Mouse (Mus musculus) ES-E14 (cell line): ENCODE data around the gene Pomp. TPM values are rescaled to one million over a fixed set of nuclear protein-coding genes. Genes with fewer than 3 reads are reported as not detected.

Experiments
- DNase-seq: peaks from one replicate; pipeline ENCODE4 v3.0.0-alpha.2; 2013; ENCODE audit warnings: low read depth, low spot score
- H3K27ac ChIP-seq: 2 replicates; pipeline ENCODE4 v1.5.1; 2012; ENCODE audit warnings: low read depth, mild to moderate bottlenecking, low read length, moderate library complexity, mixed read lengths; ENCODE audit not compliant: poor library complexity, insufficient read depth, severe bottlenecking
- H3K36me3 ChIP-seq: 2 replicates; pipeline ENCODE4 v1.6.1; 2012; ENCODE audit warnings: mild to moderate bottlenecking, low read length, moderate library complexity, mixed read lengths; ENCODE audit not compliant: control insufficient read depth, poor library complexity, insufficient read depth, severe bottlenecking
- H3K4me1 ChIP-seq, 2 experiments: fragments of 150-350 bp in 1 of 2; sonication (generic) in 1 of 2; 2 replicates each; pipeline ENCODE4 v1.6.1; 2012; ENCODE audit warnings: low read length in 2 of 2, mild to moderate bottlenecking in 1 of 2, mixed read lengths in 1 of 2; ENCODE audit not compliant: control insufficient read depth in 2 of 2, insufficient read depth in 2 of 2, poor library complexity in 1 of 2
- H3K4me3 ChIP-seq, 2 experiments: fragments of 150-350 bp in 1 of 2; sonication (generic) in 1 of 2; 2 replicates each; pipeline ENCODE4 v1.5.1; 2012; ENCODE audit warnings: low read length in 2 of 2, low read depth in 1 of 2, mild to moderate bottlenecking in 1 of 2, mixed read lengths in 1 of 2; ENCODE audit not compliant: insufficient read depth in 1 of 2, poor library complexity in 1 of 2, severe bottlenecking in 1 of 2
- H3K9ac ChIP-seq: 2 replicates; pipeline ENCODE4 v1.6.1; 2012; ENCODE audit warnings: low read depth, mild to moderate bottlenecking, low read length, mixed read lengths; ENCODE audit not compliant: poor library complexity, insufficient read depth, severe bottlenecking
- H3K9me3 ChIP-seq: fragments of 150-350 bp; sonication (generic); 2 replicates; pipeline ENCODE4 v1.6.1; 2012; ENCODE audit warnings: low read depth, mild to moderate bottlenecking, low read length; ENCODE audit not compliant: control insufficient read depth, insufficient read depth
- CHD2 ChIP-seq: IDR thresholded peaks from 2 replicates; pipeline ENCODE4 v1.6.1; 2014; ENCODE audit warnings: mild to moderate bottlenecking, low read depth, low read length, inconsistent platforms
- HCFC1 ChIP-seq: IDR thresholded peaks from 2 replicates; pipeline ENCODE4 v1.6.1; 2012; ENCODE audit warnings: low read length, inconsistent platforms, borderline replicate concordance; ENCODE audit not compliant: insufficient read depth
- MAFK ChIP-seq: IDR thresholded peaks from 2 replicates; pipeline ENCODE4 v1.6.1; 2014; ENCODE audit warnings: mild to moderate bottlenecking, low read depth, low read length, inconsistent platforms; ENCODE audit not compliant: insufficient read depth
- ZC3H11A ChIP-seq: IDR thresholded peaks from 2 replicates; pipeline ENCODE4 v1.6.1; 2012; ENCODE audit warnings: low read depth, mild to moderate bottlenecking, inconsistent platforms, low read length, borderline replicate concordance
- ZNF384 ChIP-seq: IDR thresholded peaks from 2 replicates; pipeline ENCODE4 v1.6.1; 2012; ENCODE audit warnings: low read depth, low read length, inconsistent platforms
- in situ Hi-C, 2 experiments: fragments of 600-800 bp; cut with MboI; formaldehyde crosslinking; loops; one replicate each; pipeline ENCODE4 v1.15.1; 2025; ENCODE audit warnings: low sequenced_read_pairs in 2 of 2, inconsistent platforms in 1 of 2; ENCODE audit not compliant: unreplicated experiment in 2 of 2
- total RNA-seq: library from RNA; depleted of rRNA; stranded (reverse); fragments of 300-350 nt; gene quantifications from 2 replicates; pipeline ENCODE4 v1.2.3, GENCODE M21; 2012

Gene Pomp
- total RNA-seq, 1 experiment, result 165 TPM

DNA sequence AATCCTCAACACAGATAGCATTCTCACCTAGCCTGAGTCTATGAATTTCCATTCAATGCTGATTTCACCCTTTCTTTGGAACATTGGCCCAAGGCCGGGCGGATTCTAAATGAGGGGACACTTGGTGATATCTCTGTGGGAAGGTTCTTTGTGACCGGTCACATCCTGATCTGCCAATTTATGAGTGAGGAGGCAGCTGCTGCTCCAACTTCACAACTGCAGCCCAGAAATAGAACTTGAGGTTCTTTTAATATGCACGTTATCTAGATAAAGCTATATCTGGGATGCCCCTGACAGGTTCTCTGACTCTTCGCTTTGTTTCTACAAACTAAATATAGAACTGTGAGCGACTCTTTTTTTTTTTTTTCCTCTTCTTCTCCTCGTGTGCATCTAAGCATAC is 10.1 kb upstream of the Pomp start:
- no peak for DNase-seq
- TF ChIP-seq HCFC1 (no peak), ZC3H11A (no peak), ZNF384 (no peak), CHD2 (no peak), MAFK (no peak)
- Histone ChIP-seq H3K9ac (no peak overlapping the region), H3K27ac (no peak overlapping the region), H3K9me3 (no peaks in the 10 kb centered on the region), H3K4me3 (no peak overlapping the region), H3K4me1 (peaks cover 0 to 8% of the 10 kb centered on the region in 2 experiments; a peak in 1 of 4 replicates), H3K36me3 (no peaks in the 10 kb centered on the region)
- in situ Hi-C loops, result no loop called here

DNA sequence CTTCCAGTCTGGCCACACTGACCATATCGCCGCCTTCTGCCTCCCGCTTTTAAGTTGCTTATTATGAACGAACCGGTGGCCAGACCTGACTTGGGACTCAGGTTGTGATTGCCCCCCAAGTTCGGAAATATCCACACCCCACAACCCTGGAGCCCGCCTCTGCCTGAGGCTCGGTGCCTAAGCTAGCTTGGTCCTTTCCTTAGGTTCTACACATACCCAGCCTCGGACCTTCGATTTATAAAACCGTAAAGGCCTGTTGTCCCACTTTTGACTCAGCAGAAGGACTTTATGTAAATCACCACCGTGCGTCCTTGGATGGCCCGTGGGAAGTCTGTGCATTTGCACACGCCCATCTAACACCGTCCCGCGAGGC is 199 bp upstream of the Pomp start:
- in situ Hi-C loops, result no loop called here
- Histone ChIP-seq H3K4me1 (peaks cover 0 to 6% of the 10 kb centered on the region in 2 experiments; a peak in 1 of 4 replicates), H3K36me3 (peaks cover 18% of the 10 kb centered on the region; the same call in 1 of the 2 replicates), H3K27ac (no peak overlapping the region), H3K9me3 (no peaks in the 10 kb centered on the region), H3K4me3 (peak overlapping the region; percentile 93 to 98), H3K9ac (peak overlapping the region; percentile 80)
- TF ChIP-seq ZNF384 (no peak), MAFK (no peak), ZC3H11A (no peak), HCFC1 (no peak), CHD2 (no peak)
- DNase-seq, result no peak

DNA sequence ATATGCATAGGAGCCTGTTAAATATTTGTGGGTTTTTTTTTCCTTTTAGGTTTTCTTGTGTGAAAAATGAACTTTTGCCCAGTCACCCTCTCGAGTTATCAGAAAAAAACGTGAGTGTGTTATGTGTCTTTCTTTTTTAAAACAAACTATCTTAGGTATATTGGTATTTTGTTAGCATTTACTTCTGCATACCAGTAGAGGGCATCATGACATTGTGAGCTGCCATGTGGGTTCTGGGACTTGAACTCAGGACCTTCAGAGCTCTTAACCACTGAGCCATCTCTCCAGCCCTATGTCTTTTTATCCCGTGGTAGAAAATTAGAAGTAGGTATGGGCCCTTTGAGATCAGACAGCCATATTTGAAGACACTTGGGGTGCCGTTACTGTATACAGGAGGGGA is 8.4 kb downstream of the Pomp start:
- in situ Hi-C loops, result no loop called here
- peaks cover 41% of the 10 kb centered on the region for H3K36me3 ChIP-seq
- no peaks in the 10 kb centered on the region for H3K9me3 ChIP-seq
- TF ChIP-seq ZC3H11A (no peak), HCFC1 (no peak), ZNF384 (no peak), MAFK (no peak), CHD2 (no peak)
- no peak overlapping the region; the same call in 1 of the 2 replicates for H3K27ac ChIP-seq
- no peak overlapping the region for H3K9ac ChIP-seq
- H3K4me3 ChIP-seq, result no peak overlapping the region
- DNase-seq, result no peak
- H3K4me1 ChIP-seq, result peaks cover 2 to 10% of the 10 kb centered on the region in 2 experiments; a peak in 1 of 4 replicates

DNA sequence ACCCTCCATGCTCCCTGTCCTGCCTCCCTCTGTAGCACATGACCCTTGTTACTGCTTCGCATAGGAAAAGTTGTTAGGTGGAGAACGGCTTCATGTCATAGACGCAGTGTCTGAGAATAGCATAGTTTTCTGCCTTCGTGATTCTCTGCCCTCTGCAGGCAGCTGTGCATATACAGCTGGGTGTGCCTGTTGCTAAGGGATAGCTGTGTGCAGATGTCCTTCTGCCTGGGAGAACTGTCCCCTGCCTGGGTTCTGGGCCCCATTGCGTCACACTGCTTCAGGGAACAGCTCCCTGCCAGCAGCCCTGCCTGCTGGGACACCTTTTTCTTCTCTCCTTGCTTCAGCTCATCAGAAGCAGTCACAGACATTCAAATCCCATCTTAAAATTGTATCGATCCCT is 9.3 kb downstream of the Pomp start:
- Histone ChIP-seq H3K9ac (no peak overlapping the region), H3K4me1 (peaks cover 2 to 14% of the 10 kb centered on the region in 2 experiments; a peak in 1 of 4 replicates), H3K27ac (peak overlapping the region; percentile 92), H3K9me3 (no peaks in the 10 kb centered on the region), H3K36me3 (peaks cover 44% of the 10 kb centered on the region), H3K4me3 (no peak overlapping the region)
- no peak for DNase-seq
- in situ Hi-C loops, result no loop called here
- TF ChIP-seq CHD2, result no peak

DNA sequence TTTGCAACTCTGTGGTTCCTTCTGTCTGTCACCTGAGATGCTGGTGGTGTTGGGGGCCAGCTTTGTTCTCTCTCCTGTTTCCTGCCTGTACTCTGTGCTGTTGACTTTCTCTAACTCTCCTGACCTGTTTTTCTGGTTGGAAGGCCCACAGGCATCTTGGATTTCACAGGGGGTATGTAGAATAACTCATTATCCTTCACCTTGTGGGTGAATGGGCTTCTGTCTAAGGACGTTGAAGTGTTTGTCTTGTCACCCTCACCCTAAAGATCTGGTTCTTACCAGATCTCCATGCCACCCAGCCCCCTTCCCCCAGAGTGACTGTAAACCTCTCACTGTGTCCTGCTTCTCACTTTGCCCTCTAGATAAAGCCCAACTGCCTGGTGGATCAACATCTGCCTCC is 10.0 kb downstream of the Pomp start:
- in situ Hi-C loops, result no loop called here
- H3K9ac ChIP-seq, result no peak overlapping the region
- H3K9me3 ChIP-seq, result no peaks in the 10 kb centered on the region
- peaks cover 49% of the 10 kb centered on the region for H3K36me3 ChIP-seq
- TF ChIP-seq ZC3H11A (no peak), ZNF384 (no peak), CHD2 (no peak), MAFK (no peak), HCFC1 (no peak)
- H3K27ac ChIP-seq, result peak overlapping the region; percentile 92
- DNase-seq, result no peak
- peaks cover 2 to 14% of the 10 kb centered on the region in 2 experiments; a peak in 1 of 4 replicates for H3K4me1 ChIP-seq
- H3K4me3 ChIP-seq, result no peak overlapping the region
